Mouse (Mus musculus): ENCODE data around the gene Swsap1. TPM values are rescaled to one million over a fixed set of nuclear protein-coding genes. Genes with fewer than 3 reads are reported as not detected.

Swsap1 gene
- total RNA-seq (2021) = 10 to 100 TPM; 12.7 to 14.0 TPM
- long read RNA-seq, experiment 1, transcript Swsap1-201 (2 exons, 1,838 nt) = major isoform, 17 of 17 reads
- long read RNA-seq, experiment 1, partial matches to known transcripts = 0 of 17 reads
- long read RNA-seq, experiment 1, other reads (novel, unspliced or antisense) = 0 of 17 reads
- long read RNA-seq, experiment 2, transcript Swsap1-201 (2 exons, 1,838 nt) = major isoform, 12 of 12 reads
- long read RNA-seq, experiment 2, partial matches to known transcripts = 0 of 12 reads
- long read RNA-seq, experiment 2, other reads (novel, unspliced or antisense) = 0 of 12 reads

DNA sequence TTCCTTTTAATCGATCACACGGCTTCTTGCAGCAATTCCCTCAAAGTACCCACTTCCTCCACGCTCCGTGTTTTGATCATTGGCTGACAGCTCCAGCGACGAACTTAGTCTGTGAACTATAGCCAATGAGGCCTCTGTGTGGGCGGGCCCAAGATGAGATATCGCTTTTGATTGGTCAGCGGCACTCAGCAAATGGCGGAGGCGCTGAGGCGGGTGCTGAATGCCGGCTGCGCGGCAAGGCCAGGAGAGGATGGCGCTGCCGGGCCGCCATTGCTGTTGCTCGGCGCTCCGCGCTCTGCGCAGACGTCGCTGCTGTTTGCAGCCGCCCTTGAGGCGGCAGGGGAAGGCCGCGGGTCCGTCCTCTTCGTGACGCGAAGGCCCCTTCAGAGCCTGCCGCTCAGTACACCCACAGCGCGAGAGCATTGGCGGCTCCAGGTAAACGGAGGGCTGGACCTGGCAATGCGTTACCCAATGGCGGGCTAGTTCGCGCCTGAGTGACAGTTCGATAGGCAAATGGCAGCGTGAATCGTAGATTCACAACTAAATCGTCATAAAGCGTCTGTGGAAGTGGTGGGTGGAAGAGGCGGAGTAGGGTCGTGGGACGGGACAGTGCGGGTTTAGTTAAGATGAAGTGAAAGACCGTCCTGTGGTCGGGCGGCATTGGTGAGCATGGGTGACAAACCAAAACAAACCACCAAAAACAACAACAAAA, at the start of gene Swsap1:
Gene Swsap1 (plus strand): TSS at position 186 of the 712 bp plus-strand sequence.
- no peak for TF ChIP-seq CTCF (IDR thresholded peaks at IDR 0.05)
- DNase-seq (ENCODE audit: extremely low spot score in 1 of 2, low spot score in 2 of 2) = peak; percentile 99
- H3K4me3 ChIP-seq = peak within 1 kb of the TSS; percentile 63
- intact Hi-C loops (cut with DNase I) = no loop called here
- H3K27ac ChIP-seq = peak within 1 kb of the TSS; percentile 92

DNA sequence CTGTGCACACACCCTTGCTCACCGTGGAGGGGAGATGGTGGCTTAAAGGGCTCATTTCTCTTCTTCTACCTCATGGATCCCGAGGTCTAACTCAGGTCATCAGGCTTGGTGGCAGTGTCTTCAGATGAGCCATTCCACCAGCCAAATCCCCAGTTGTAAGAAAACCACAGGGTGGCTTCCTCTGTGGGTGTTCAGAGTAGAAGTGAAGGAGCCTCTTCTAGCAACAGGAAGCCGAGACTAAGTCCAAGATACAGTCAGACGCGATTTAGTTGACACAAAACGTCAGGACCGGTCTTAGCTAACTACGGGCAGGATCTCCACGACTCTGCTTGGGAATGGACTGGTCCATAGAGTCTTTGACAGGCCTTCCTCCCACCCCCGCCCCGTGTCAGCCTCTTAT, 47.3 kb upstream of the Swsap1 start:
- DNase-seq (ENCODE audit: extremely low spot score in 1 of 2, low spot score in 2 of 2) = no peak
- TF ChIP-seq CTCF (IDR thresholded peaks at IDR 0.05) = no peak
- intact Hi-C loops (cut with DNase I) = loop anchor here (10.0 kb wide), 1 partner anchor 393 kb away; the partner anchor contains the start of gene Tmed1
- Histone ChIP-seq H3K4me3 (no peak overlapping the region), H3K27ac (no peak overlapping the region)

DNA sequence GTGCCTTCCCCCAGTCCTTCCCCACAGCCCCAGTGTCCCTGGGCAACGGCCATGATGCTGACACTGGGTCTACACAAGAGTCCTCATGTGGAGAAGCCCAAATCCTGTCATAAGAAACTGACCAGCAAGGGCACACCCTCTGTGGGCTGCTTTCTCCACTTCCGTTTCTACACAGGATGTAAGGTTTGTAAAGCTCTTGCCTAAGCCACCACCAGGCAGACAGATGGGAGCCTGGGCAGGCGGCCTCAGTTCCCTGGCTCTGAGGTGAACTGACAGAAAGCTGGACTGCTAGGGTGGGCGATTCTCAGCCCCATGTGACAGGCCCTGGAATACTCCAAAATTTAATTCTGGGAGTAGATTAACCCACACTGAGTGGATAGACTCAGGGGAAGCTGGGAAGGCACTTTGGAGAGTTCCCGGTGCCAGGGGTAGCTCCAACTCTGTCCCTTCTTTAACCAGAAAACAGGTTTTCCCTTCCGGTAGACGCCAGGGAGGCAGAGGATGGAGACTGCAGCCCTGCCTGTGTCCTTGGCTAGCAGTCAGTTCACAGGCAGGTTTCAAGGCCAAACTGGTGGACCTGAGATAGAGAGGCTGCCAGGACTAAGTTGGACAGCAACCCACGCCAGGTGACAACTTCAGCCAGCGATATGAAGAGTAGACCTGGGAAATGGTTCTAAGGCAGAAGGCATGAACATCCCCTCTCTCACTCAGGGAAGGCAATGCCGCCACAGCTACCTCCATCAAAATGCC, 45.9 kb upstream of the Swsap1 start:
- intact Hi-C loops (cut with DNase I) = loop anchor here (10.0 kb wide), 1 partner anchor 395 kb away; the partner anchor contains the start of gene Tmed1
- Histone ChIP-seq H3K27ac (no peak overlapping the region), H3K4me3 (no peak overlapping the region)
- no peak for TF ChIP-seq CTCF (IDR thresholded peaks at IDR 0.05)
- no peak for DNase-seq (ENCODE audit: extremely low spot score in 1 of 2, low spot score in 2 of 2)

DNA sequence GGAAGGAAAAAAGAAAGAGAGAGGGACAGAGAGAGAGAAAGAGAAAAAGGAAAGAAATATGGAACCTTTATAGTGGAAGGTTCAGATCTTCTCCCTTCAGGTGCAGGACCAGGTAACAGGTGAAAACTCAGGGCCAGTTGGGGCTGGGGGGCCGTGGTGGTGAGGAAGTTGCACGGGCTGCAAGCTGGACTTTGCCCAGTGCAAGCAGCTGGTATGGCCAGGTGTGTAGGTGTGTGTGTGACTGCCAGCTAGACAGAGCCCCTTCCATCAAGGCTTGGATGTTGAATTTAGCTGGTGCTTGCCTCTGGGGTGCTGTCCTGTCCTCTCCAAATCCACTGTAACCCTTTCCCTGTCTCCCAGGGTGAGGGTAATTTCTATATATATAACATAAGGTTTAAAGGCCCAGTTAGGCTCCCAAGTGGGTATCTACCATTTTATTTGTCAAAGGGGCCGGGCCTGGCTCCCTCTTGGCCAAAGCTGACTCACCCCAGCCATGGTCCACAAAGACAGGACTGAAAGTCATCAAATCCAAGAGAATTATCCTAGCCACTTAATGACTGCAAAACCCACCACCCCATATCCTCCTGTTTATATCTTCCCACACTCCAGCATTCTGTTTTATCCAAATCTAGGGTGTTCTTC, 38.6 kb upstream of the Swsap1 start:
- H3K4me3 ChIP-seq = peak overlapping the region; percentile 73
- no peak for TF ChIP-seq CTCF (IDR thresholded peaks at IDR 0.05)
- DNase-seq (ENCODE audit: extremely low spot score in 1 of 2, low spot score in 2 of 2) = no peak
- H3K27ac ChIP-seq = peak overlapping the region; percentile 88
- intact Hi-C loops (cut with DNase I) = loop anchor here (2.0 to 5.0 kb wide), 2 partner anchors 46 to 300 kb away; partner anchors contain the start of genes Epor and Smarca4

DNA sequence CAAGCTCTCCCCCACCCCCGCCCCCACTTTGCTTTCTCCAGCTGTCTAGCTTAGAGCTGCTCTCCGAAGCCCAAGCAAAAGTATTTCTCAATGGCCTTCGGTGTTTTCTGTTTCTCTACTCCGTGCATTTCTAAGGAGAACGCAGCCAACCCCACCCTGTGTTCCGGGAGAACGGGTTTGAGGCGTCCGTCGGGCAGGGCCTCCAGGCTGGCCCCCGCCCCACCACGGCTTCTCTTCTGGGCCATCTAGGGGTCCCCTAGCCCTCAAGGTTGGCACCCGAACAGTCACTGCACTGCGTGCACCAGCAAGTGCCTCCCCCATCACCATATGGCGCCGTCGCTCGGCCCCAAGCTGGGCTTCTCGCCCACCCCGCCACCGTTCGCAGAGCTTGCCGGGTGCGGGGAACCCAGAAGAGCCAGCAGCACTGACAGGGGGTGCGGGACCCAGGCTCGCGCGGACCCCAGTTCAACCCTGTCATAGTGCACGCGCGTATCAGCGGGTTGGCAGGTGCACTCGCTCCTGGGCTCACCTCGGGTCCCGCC, 38.0 kb upstream of the Swsap1 start:
- Histone ChIP-seq H3K4me3 (peak overlapping the region; percentile 73), H3K27ac (peak overlapping the region; percentile 88)
- intact Hi-C loops (cut with DNase I) = loop anchor here (2.0 to 5.0 kb wide), 2 partner anchors 45 to 300 kb away; partner anchors contain the start of genes Epor and Smarca4
- DNase-seq (ENCODE audit: extremely low spot score in 1 of 2, low spot score in 2 of 2) = peak; percentile 70 to 83
- no peak for TF ChIP-seq CTCF (IDR thresholded peaks at IDR 0.05)

DNA sequence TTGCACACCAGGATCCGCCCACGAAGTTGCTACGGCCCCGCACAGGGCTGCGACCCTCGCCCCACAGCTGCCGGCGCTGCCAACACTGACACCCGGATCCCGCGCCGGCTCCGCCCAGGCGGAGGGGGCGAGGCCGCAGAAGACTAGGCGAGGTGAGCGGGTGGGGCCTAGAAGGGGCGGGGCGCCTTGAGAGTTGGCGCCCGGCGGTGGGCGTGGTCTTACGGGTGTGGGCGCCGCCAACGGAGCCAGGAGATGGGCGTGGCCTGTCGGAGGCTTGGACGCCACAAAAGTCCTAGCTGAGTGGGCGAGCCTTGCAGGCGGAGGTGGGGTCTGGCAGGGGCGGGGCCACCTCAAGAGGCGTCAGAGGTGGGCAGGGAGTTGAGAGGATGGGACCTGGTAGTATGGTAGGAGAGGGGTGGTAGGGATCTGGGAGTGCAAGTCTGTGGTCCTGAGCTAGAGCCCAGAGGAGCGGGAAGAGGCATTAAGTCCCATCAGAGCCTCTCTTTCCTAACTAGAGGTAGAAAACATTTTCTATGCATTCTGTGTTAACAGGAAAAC, 37.4 kb upstream of the Swsap1 start, which contains the start of gene Rab3d:
Gene Rab3d (minus strand): TSS at position 158 of the 558 bp plus-strand sequence.
- DNase-seq (ENCODE audit: extremely low spot score in 1 of 2, low spot score in 2 of 2) = peak; percentile 85 to 88
- intact Hi-C loops (cut with DNase I) = loop anchor here (5.0 kb wide), 1 partner anchor 301 kb away; the partner anchor contains the start of gene Smarca4
- no peak for TF ChIP-seq CTCF (IDR thresholded peaks at IDR 0.05)

DNA sequence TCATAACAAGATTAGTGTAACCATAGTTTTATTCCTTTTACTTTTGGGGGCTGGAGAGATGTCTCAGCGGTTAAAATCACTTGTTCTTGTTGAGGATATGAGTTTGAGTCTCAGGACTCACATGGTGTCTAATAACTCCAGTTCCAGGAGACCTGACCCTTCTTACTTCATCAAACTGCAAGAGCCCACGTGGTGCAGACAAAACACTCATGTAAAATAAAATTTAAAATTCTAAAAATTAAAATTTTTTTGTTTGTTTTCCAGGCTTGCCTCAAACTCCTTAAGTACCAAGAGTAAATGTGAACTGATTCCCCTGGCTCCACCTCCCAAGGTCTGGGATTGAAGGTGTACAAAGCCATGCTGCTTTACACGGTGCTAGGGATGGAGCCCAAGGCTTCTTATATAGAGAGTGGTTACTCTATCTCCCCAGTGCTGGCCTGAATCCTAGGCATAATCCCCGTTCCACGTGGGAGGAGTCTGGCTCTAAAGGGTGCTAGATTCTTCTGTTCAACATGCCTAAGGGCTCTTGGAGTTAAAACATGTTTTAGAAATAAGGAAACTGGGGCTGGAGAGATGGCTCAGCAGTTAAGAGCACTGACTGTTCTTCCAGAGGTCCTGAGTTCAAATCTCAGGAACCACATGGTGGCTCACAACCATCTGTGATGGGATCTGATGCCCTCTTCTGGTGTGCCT, 36.7 kb upstream of the Swsap1 start:
- DNase-seq (ENCODE audit: extremely low spot score in 1 of 2, low spot score in 2 of 2) = no peak
- peak; percentile 40 for TF ChIP-seq CTCF (IDR thresholded peaks at IDR 0.05)
- intact Hi-C loops (cut with DNase I) = loop anchor here (5.0 kb wide), 1 partner anchor 302 kb away; the partner anchor contains the start of gene Smarca4
- H3K4me3 ChIP-seq = peak overlapping the region; percentile 73
- peak overlapping the region; percentile 88; the same call in 1 of the 2 replicates for H3K27ac ChIP-seq

More for the DNA sequence above, 37.4 kb upstream of the Swsap1 start, which contains the start of gene Rab3d:
- peak within 1 kb of the TSS; percentile 73 for H3K4me3 ChIP-seq
- peak within 1 kb of the TSS; percentile 88 for H3K27ac ChIP-seq

DNA sequence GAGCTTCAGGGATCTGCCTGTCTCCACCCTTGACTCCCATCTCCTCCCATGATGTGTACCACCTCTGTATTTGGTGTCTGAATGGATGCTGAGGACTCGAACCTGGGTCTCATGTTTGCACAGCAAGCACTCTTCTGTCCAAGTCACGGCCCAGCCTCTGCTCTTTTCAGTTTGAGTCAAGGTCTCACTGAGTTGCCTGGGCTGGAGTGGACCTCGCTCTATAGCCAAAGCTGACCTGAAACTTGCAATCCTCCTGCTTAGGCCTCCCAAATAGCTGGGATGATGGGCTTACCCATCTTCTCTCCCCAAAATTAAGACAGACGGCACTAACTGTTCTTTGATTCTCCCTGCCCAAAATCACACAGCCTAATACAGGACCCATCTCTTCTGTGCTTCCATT, 32.5 kb upstream of the Swsap1 start:
- no peak for DNase-seq (ENCODE audit: extremely low spot score in 1 of 2, low spot score in 2 of 2)
- TF ChIP-seq CTCF (IDR thresholded peaks at IDR 0.05) = no peak

DNA sequence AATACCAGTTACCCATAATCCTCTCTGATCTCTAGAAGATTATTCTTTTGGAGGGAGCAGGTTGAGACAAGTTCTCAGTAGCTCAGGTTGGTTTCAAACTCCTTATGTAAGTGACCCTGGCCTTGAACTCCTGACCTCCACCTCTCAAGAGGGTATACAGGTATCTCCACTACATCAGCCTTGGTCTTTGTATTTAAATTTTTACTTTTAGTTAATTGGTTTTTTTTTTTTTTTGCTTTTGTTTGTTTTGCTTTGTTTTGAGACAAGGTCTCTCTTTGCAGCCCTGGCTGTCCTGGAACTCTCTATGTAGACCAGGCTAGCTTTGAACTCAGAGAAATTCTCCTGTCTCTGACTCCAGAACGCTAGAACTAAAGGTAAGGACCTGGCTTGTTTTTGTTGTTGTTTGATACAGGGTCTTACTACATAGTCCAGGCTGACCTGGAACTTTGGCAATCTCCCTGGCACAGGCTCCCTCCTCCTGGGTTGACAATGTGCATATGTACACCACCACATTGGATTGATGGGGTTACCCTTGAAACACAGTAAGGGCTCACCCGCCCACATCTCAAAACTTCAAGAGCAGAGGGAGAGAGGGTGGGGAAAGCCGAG, 32.0 kb upstream of the Swsap1 start:
- Histone ChIP-seq H3K4me3 (no peak overlapping the region), H3K27ac (no peak overlapping the region)
- TF ChIP-seq CTCF (IDR thresholded peaks at IDR 0.05) = no peak
- no peak for DNase-seq (ENCODE audit: extremely low spot score in 1 of 2, low spot score in 2 of 2)
- intact Hi-C loops (cut with DNase I) = no loop called here

More for the DNA sequence above, 32.5 kb upstream of the Swsap1 start:
- intact Hi-C loops (cut with DNase I) = no loop called here
- no peak overlapping the region for H3K27ac ChIP-seq
- no peak overlapping the region for H3K4me3 ChIP-seq
